Mouse (Mus musculus): Measurements from ENCODE around the gene Rnf216. TPM values are rescaled to one million over a fixed set of nuclear protein-coding genes. Genes with fewer than 3 reads are reported as not detected.

Gene Rnf216
- total RNA-seq, 2 experiments from 2014 or later = 38.5 to 40.1 TPM

DNA sequence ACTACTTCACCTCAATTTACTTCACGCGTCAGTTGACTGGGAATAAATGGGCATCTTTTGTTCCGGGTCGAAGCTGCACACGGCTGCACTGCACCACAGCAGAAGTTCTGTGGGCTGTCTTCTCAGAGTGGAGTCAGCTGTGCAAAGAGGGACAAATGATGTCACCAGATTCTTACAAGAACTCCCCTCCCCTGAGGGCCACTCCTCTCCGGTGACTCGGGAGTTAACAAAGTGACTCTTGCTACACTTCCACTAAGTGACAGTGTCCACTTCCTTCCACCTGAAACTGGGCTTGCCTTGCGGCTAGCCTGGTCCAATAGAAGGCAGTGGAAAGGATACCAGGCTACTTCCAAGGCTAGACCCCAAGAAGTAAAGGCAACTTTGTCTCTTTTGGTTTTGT lies 9.3 kb upstream of the Rnf216 start:
- DNase-seq (ENCODE audit: extremely low spot score in 1 of 2, low spot score in 2 of 2) = no peak
- intact Hi-C loops (cut with DNase I) = no loop called here

DNA sequence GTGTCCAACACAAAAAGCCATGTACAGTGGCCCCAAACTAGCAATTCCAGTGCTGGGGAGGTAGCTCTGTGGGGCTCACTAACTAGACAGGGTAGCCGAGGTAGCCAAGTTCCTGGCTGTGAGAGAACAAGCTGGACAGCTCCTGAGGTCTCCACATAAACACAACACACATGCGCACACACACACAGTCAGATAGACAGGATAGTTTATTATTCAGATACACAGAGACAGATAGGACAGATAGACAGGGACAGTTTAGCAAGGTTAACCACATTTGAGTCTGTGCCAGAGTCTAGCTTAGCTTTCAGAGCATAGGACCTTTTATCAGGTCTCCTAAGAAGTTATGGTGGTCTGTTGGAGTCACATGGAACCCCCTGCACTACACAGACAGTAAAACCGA lies 6.0 kb downstream of the Rnf216 start:
- intact Hi-C loops (cut with DNase I) = no loop called here
- no peak for DNase-seq (ENCODE audit: extremely low spot score in 1 of 2, low spot score in 2 of 2)

DNA sequence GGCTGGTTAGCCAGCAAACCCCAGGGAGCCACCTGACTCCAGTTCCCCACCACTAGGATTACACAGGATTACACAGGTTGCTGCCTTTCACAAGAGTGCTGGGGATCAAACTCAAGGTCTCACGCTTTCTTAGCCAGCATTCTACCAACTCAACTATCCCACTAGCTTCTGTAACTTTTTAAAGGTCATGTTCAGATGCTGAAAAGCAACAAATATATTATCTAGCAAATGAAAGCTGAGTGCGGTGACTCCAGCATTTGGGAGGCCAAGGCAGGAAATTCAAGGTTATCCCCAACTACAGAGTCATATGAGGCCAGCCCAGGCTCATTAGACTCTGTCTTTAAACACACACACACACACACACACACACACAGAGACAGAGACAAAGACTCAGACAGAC lies 9.6 kb downstream of the Rnf216 start:
- intact Hi-C loops (cut with DNase I) = no loop called here
- DNase-seq (ENCODE audit: extremely low spot score in 1 of 2, low spot score in 2 of 2) = no peak

DNA sequence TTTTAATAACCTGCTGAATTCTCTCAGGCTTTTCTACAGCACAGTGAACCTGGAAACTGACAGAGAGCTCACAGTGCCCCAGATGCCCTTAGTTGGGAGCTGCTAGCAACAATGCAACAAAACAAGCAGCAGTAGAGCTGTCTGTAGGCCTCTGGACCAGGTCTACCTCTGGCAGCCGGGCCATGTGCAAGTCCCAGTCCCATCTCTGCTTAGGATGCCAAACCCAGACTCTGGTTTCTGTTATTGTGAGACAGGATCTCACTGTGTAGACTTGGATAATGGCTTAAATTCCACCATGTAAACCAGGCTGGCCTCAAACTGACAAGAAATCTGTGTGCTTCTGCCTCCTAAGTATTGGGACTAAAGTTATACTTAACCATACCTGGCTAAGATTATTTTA lies 11.2 kb downstream of the Rnf216 start:
- intact Hi-C loops (cut with DNase I) = no loop called here
- no peak for DNase-seq (ENCODE audit: extremely low spot score in 1 of 2, low spot score in 2 of 2)

DNA sequence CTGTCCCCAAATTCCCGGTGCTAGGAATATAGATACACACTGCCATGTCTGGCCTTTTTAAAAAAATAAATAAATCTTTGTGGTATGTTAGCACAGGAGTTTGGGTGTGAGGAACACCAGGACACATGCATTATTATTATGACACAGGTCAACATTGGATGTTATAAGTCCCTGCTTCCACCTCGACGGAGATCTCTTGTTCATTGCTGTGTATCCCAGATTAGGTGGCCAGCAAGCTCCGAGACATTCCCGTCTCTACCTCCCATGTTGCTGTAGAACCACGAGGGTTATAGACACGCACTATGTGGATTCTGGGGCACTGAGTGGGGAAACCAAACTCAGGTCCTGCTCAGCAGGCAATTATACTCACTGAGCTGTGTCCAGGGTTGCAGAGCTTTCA lies 17.5 kb downstream of the Rnf216 start:
- intact Hi-C loops (cut with DNase I) = no loop called here
- DNase-seq (ENCODE audit: extremely low spot score in 1 of 2, low spot score in 2 of 2) = no peak

DNA sequence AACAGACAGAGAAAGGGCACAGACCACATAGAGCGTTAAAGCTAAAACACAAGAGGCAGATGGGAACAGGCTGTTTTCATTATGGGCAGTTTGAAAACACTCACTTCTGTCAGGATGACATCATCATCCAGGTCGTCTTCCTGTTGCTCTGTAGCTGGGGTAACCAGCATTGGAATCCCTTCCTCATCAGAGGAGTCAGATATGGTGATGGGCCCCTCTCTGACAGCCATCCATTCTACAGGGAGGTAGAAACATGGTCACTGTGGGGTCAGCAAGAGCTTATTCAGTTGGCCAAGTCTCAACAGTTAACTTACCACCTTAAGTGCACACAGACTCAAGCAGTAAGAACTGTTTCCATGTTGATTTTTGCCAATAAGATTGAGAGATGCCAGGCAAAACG lies 19.9 kb downstream of the Rnf216 start:
- intact Hi-C loops (cut with DNase I) = no loop called here
- no peak for DNase-seq (ENCODE audit: extremely low spot score in 1 of 2, low spot score in 2 of 2)

DNA sequence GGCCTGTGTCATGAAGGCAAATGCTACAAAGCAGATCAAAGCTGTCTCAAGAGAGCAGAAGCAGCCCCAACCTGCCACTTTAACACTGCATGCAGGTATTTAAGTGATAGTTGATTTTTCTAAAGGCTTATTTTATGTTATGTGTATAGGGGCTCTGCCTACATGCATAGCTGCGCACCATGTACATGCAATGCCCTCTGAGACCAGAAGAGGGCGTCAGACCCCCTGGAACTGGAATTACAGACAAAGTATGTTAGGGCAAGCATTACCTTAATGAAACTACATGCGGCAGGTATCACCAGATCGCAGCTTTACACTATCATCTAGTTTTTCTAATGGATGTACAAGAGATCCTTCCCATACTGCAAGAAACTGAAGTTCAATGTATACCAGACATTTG lies 27.9 kb downstream of the Rnf216 start:
- intact Hi-C loops (cut with DNase I) = no loop called here
- DNase-seq (ENCODE audit: extremely low spot score in 1 of 2, low spot score in 2 of 2) = peak in 1 of 2 experiments; percentile 25

DNA sequence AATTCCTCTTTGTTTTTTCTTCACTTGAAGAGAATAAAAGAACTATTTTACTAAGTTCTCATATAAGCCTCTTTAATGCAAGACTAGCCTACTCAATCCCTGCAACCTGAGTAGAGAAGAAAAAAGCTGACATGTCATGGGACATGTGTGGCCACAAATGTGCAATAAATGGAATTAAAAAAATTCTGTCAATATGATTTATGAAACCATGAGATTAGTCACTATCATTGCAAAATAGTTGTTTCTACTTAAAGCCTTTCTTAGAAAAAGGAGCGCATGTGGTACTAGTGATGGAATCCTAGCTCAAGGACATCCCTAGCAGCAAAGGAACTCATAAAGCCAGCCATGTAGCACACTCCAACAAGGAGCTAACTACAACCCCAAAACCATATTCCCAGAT lies 33.0 kb downstream of the Rnf216 start:
- intact Hi-C loops (cut with DNase I) = no loop called here
- no peak for DNase-seq (ENCODE audit: extremely low spot score in 1 of 2, low spot score in 2 of 2)

DNA sequence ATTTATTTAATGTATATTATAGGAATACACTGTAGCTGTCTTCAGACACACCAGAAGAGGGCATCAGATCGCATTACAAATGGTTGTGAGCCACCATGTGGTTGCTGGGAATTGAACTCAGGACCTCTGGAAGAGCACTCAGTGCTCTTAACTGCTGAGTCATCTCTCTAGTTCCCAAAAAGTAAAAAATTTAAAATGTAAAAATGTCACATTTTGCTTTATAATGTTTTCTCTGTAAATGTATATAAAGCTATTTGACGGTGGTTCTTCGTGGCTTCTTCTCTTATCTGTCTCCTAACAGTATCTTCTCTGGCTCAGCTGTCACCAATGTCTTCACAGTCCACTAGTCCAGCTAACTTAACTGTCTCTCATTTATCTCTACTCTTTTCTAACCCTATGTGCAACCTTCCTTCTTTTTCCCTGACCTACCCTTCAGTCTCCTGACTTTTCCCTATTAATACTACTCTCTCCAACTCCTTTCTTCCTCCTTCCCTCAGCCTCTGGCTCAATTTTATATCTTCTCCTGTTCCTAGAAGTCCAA lies 36.1 kb downstream of the Rnf216 start:
- intact Hi-C loops (cut with DNase I) = no loop called here
- no peak for DNase-seq (ENCODE audit: extremely low spot score in 1 of 2, low spot score in 2 of 2)

DNA sequence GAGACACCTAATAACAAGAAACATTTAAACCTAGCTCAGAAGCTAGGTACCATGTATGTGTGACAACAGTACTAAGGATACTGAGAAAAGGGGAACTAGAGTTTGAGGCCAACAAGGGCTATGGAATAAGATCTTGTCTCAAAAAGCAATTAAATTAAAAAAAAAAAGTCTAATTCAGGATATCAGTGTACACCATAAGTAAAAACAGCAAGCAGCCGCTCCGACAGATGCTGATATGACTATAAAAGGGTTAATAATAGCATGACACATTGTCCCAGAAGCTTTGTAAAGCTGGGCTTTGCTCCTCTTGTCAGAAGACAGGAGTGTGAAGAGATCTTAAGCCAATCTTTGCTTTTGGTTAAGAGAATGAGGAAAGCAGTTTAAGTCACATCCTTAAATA lies 36.8 kb downstream of the Rnf216 start:
- DNase-seq (ENCODE audit: extremely low spot score in 1 of 2, low spot score in 2 of 2) = no peak
- intact Hi-C loops (cut with DNase I) = no loop called here

DNA sequence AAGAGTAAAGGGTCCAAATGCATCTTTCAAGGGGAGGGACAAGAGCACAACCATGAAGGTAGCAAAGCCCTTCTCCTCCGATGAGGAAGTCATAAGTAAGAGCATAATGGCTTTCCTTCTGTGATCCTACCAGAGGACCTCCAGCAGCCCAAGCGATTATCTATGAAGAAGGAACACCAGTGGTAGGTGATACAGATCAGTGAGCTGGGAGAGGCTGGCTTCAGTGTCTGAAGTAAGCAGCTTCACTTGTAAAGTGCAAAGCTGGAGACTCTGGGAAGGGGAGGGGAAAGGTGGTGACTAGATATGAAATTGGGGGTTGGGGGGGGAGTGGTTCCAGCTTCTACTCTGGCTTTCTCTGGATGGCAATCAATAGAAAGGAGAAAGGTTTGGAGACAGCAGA lies 43.7 kb downstream of the Rnf216 start:
- DNase-seq (ENCODE audit: extremely low spot score in 1 of 2, low spot score in 2 of 2) = no peak
- intact Hi-C loops (cut with DNase I) = loop anchor here (5.0 to 10.0 kb wide), 3 partner anchors 132 to 324 kb away; no protein-coding TSS in a partner anchor

DNA sequence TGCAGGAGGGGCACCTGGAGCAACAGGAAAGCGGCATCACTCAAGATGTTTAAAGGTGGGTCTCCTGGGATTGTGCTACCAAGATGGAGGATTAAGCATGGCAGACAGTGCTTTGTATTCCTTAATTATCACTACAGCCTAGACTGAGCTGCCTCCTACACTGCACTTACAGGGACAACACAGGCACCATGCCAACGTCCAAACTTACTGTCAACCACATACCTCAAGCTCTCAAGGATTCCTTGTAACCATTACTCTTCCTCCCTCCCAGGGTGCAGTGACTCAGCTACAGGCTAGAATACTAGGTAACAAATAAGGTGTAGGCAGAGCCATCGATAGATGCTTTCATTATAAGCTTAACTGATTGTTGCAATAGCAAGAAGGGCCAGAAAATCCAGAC lies 44.4 kb downstream of the Rnf216 start:
- no peak for DNase-seq (ENCODE audit: extremely low spot score in 1 of 2, low spot score in 2 of 2)
- intact Hi-C loops (cut with DNase I) = loop anchor here (5.0 to 10.0 kb wide), 3 partner anchors 131 to 324 kb away; no protein-coding TSS in a partner anchor

DNA sequence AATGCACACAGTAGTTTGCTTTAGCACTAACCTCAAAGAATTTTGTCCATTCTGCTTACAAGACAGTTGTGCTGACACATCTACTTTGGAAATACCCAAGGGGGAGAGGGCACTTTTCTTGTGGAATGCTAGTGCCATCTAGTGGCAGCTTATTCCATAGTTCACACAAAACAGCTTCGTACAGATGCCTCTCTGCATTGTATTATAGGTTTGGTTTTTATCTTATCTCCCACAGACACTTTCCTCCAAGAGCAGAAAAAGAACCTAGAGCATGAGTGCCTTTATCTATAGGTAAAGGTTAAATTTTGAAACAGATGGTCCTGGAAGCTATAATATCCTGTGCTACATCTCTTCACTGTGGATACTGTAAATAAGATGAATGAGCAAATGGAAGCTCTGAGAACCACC lies 46.2 kb downstream of the Rnf216 start:
- peak; percentile 57 to 84 for DNase-seq (ENCODE audit: extremely low spot score in 1 of 2, low spot score in 2 of 2)
- intact Hi-C loops (cut with DNase I) = loop anchor here (5.0 to 10.0 kb wide), 3 partner anchors 129 to 322 kb away; no protein-coding TSS in a partner anchor

DNA sequence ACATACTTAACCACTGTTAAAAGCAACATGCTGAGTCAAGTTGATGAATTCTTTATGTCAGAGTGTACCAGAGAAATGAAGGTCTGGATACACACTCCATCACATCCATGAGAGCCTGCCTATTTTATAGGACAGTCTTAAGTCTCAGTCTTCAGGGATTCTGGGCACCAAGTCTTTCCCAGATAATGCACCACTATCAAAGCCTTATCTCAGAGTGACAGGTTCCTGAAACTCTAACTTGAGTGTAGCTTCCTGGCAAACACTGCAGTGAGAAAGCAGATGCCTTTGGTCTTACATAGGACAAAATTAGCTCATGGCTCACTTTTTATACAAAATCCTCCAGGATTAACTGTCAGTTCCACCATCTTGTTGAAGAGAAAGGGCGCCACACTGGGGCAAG lies 46.7 kb downstream of the Rnf216 start:
- DNase-seq (ENCODE audit: extremely low spot score in 1 of 2, low spot score in 2 of 2) = no peak
- intact Hi-C loops (cut with DNase I) = loop anchor here (5.0 to 10.0 kb wide), 3 partner anchors 129 to 321 kb away; no protein-coding TSS in a partner anchor

DNA sequence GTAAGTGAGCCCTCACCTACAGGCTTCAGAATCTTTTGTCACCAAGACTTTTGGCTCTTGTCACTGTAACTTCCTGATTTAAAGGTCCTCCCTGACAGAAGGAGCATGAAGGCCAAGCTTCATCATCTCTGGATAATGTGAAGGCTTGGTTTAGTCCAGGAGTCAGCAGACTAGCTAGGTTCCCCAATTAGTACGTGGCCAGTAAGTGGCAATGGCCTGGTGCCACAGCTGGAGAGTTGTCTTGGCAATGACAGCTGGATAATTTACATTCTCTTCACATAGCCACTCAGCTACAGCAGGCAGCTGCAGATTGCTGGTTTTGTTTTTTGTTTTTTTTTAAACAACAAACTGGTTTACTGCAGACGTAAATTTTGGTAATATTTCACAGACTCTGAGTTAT lies 47.6 kb downstream of the Rnf216 start:
- peak in 1 of 2 experiments; percentile 40 for DNase-seq (ENCODE audit: extremely low spot score in 1 of 2, low spot score in 2 of 2)
- intact Hi-C loops (cut with DNase I) = loop anchor here (5.0 to 10.0 kb wide), 3 partner anchors 128 to 320 kb away; no protein-coding TSS in a partner anchor

DNA sequence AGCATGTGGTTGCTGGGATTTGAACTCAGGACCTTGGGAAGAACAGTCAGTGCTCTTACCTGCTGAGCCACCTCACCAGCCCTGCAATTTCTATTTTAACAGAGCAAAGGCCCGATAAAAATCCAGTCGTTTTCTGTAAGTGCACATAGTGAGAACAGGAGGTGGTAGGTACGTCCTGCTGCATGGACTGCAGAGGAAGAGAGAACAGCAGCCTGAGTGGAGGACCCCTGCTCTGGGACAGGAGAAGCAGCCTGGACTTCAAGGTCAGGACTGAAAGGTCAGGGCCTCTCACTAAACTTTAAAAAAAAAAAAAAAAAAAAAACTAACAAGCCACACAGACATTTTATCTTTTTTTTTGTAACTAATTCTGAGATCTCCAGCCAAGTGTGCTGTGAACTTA lies 50.5 kb downstream of the Rnf216 start:
- no peak for DNase-seq (ENCODE audit: extremely low spot score in 1 of 2, low spot score in 2 of 2)
- intact Hi-C loops (cut with DNase I) = loop anchor here (10.0 kb wide), 1 partner anchor 317 kb away; no protein-coding TSS in a partner anchor

DNA sequence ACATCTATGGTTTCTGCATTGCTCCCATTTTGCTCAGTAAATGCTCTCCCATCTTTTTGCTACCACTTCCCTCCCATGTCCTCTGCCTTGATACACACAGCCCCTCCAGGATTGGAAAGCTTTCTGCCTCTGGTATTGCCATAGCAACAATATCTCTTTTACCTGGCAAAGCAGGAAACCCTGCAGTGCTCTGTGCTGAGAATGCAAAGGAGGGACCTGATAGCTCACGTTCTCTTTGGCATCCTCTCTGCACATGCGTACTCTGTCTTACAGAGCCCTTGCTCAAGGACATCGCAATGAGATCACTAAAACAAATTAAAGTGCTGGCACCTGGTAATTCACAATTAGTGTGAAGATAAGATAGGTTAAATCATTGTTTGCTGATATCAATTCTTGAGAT lies 51.3 kb downstream of the Rnf216 start:
- DNase-seq (ENCODE audit: extremely low spot score in 1 of 2, low spot score in 2 of 2) = no peak
- intact Hi-C loops (cut with DNase I) = loop anchor here (10.0 kb wide), 1 partner anchor 317 kb away; no protein-coding TSS in a partner anchor

DNA sequence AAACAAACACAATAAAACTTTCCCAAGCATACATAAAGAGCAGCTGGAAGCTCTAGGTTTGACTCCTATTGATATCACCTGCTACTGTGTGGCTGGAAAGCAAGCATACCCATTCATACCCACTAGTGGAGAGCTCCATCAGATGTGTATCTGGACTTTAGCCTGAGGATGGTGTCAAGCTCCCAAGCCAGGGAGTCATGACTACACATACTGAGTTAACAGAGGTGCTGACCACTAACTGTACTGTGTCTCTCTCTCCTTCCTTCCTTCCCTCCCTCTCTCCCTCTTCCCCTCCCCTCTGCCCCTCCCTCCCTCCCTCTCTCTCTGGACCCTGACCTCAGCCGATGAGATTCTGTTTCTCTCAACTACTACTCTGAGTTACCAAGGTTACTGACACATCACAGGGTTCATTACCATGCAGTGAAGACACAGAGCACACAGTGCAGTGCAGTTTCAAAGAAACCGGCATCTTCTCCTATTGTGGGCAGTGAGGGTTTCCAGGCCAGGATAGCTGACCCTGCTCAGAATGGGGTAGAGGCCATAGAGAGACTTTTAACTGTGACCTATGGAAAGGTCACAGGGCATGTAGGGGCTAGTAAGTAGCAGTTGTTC lies 51.9 kb downstream of the Rnf216 start:
- DNase-seq (ENCODE audit: extremely low spot score in 1 of 2, low spot score in 2 of 2) = no peak
- intact Hi-C loops (cut with DNase I) = loop anchor here (10.0 kb wide), 1 partner anchor 316 kb away; no protein-coding TSS in a partner anchor

DNA sequence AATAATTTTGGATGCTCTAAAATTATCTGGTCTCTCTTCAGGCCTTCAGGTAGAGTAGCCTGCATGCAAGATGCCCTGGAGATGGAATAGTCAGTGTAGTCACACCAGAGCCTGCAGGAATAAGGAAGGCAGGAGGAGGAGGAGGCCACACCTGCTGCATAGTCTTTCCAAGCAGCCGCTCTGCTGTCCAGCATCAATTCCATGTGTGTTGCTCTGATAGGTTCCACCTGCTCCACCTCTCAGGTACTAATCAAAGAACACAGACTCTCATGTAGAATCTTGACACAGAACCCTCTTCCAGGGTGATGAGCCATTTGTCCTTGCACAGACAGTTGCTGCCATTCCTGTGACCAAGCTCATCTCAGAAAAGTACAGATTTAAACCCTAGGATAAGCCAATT lies 52.8 kb downstream of the Rnf216 start:
- intact Hi-C loops (cut with DNase I) = loop anchor here (10.0 kb wide), 1 partner anchor 315 kb away; no protein-coding TSS in a partner anchor
- DNase-seq (ENCODE audit: extremely low spot score in 1 of 2, low spot score in 2 of 2) = no peak

DNA sequence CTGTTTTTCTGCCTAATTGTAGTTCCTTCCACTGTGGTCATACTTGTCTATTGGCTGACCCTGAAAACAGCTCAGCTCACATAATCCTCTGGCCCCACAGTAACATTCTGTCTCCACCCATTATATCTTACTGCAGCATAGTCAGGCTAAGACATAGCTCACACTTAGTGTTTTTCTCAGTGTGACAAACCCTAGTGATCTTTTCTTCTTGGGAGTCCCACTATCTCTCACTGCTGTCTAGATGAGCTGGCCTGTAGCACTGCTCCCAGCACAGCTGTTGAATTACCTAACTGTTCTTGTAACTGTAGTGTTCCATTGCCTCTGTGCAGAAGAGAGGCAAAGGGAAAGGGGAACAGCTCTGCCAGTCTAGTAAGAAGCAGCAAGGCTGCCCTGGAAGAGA lies 53.6 kb downstream of the Rnf216 start:
- DNase-seq (ENCODE audit: extremely low spot score in 1 of 2, low spot score in 2 of 2) = no peak
- intact Hi-C loops (cut with DNase I) = no loop called here

Measured in left cerebral cortex, postnatal 10 days (tissue).